Mouse (Mus musculus): ENCODE measurements around the gene 4933425L06Rik. TPM values are rescaled to one million over a fixed set of nuclear protein-coding genes. Genes with fewer than 3 reads are reported as not detected.

4933425L06Rik gene
- total RNA-seq, 2 experiments from 2014 or later = not detected

DNA sequence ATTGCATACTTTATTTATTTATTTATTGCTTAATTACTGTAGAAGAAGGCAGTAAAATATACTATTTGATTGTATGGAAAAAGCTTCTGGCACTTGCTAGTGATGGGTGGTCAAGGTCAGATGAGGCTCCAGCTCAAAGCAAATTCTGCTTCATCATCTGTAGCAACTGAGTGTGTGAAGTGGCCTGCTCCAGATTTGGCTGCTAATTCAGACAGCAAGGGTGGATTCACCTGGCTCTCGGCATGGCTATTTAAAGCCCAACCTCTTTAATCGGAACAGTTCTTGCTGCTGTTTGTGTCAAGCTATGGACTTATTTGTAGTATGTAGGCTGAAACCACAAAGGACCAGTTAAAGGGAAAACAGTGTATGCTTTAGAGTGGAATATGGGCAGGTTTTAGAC lies 50.9 kb downstream of the 4933425L06Rik start:
- no peak for DNase-seq (ENCODE audit: low spot score in 2 of 2)

DNA sequence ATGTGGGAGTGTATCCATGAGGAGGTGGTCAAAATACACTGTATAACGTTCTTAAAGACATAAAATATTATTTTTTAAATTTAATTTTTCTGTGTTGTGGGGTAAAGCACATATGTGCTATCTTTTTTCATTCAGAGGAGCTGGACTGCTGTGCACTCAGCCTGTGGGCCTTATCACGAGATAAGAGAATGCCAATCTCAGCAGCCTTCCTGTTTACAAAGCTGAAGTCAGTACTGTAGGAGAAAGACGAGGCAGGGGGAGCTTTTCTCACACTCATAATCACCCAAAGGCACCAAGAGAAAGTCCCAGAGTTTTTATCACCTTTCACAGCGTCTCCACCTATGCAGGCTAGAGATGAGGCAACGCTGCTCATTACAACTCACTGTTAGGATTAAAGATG lies 52.5 kb downstream of the 4933425L06Rik start:
- DNase-seq (ENCODE audit: low spot score in 2 of 2) = no peak

DNA sequence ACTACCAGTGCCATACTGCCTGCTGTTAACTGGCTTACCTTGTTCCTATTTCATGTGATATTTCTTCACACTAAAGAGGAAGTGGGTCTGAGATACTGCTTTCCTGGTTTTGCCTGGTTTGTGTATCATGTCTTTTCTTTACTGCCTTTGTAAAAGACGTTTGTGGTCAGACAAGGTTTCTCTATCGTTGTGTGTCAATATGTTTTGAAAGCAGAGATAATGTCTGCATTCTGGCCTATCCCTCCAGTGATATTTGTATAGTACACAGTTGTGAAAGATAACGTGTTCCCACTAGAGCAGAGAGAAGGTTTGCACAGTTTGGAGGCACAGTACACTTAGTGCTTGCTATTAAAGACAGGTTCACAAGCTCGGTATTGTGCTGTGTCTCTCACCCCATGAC lies 58.0 kb downstream of the 4933425L06Rik start:
- DNase-seq (ENCODE audit: low spot score in 2 of 2) = no peak

DNA sequence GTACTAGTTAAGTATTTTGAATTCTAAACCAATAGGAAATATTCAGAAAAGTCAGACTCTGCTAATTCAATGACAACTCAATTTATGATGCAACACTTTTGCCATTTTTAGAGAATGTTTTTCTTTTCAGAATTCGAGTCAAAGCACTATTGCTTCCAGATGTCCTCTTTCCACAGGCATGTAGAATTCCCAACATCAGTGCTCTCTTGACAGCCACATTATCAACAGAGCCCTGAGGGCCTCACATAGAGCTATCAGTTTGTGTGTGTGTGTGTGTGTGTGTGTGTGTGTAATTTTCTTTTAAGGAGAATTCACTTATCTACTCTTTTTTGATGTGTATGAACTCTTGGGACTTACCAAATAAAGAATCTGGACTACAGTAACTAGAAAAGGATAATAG lies 64.9 kb downstream of the 4933425L06Rik start:
- DNase-seq (ENCODE audit: low spot score in 2 of 2) = no peak

DNA sequence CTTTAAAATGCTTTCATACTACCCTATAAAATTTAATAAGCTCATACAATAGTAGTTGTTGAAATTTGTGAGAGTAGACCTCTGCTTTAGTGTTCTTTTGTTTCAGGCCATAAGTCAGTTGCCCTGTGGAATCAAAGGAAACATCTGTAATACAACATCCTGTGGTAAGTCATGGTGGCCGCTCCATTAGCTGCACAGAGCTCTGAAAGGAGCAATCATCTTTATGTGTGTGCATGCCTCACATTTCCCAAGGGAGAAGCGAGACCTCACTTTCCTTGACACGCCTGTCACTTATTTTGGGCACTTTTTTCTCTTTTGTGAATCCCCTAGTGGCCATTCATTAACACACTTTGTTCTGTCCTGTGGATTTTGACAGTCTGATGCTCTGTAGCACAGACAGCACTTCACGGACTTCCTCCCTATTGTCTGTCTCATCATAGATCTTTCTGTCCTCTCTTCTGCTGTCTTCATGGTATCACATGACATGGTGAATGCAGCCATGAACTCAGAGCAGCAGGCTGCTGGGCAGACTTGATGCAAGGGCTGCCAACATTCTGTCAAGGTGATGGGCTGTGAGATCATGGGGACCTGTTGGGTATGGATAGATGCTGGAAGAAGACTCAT lies 66.0 kb downstream of the 4933425L06Rik start:
- no peak for DNase-seq (ENCODE audit: low spot score in 2 of 2)

DNA sequence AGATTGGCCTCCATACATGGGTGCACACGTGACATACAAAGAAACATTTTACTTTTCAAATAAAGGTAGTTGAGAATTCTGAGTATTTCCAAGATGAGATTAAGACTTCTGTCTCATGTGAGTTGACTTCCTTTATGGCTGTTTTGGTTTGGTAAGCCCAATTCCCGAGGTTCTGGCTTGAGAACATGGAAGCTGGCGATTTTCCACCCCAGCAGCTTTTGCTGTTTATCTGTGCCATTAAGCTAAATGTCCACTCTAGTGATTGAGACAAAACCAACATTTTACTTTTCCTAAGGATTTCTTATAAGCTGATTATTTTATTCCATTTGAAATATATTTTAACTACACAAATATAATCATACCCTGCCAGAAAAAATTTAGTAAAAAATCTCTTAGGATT lies 68.1 kb downstream of the 4933425L06Rik start:
- DNase-seq (ENCODE audit: low spot score in 2 of 2) = no peak

DNA sequence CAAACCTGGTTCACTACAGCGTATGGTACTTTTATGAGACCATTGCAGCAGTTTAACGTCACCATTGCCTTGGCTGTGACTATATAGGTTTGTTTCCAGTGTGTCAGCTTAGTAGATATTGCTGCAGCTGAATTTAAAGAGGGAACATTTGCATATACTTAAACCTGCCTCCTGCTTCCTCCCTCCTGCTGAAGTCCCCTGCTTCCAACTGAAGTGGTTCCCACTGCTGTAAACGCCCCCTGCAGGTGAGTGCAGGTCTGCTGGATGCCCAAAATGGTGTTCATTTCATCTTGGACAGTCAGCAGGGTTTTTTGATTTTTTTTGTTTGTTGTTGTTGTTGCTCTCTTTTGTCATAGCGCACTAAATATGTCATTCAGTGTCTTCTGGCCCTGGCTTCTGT lies 72.0 kb downstream of the 4933425L06Rik start:
- DNase-seq (ENCODE audit: low spot score in 2 of 2) = peak; percentile 8 to 28

DNA sequence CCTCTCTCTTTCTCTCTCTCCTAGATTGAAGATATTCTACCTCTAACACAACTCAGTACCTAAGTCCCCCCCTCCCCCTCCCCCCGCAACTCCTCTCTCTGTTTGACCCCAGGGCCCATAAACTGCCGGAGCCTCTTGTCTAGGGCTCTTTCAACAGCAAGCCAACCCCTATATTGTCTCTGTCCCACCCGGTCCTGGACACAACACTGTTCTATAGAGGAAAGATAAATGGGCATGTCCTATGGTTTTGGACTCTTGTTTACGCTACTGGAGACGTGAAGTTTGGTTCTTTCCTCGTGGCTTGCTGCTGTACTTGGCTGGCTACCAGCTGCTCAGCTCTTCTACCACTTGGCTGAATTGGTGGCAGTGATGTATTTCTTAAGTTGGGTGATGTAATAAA lies 83.5 kb downstream of the 4933425L06Rik start:
- no peak for DNase-seq (ENCODE audit: low spot score in 2 of 2)

Other genes starting within 250 kb of the 4933425L06Rik start
- under 1 TPM; 0.55 to 0.80 TPM for gene Shisal2b, start 218.2 kb upstream of the 4933425L06Rik start, total RNA-seq (2021)
- 10 to 100 TPM; 85.4 to 85.7 TPM for gene Rgs7bp, start 27.2 kb upstream of the 4933425L06Rik start, total RNA-seq (2021)
- 10 to 100 TPM; 28.9 to 30.4 TPM for gene Rnf180, start 212.7 kb downstream of the 4933425L06Rik start, total RNA-seq (2021)